Mouse (Mus musculus): Measurements from ENCODE around the gene Bmi1. TPM values are rescaled to one million over a fixed set of nuclear protein-coding genes. Genes with fewer than 3 reads are reported as not detected.

The Bmi1 gene
- polyA plus RNA-seq, 1 experiment from 2014 or later: 39.8 TPM

- 24% methylated on average over 5 of the region's 5 CpGs for WGBS
Measured at GRCm38 (mm10) chr2:18734394-18735127, 57.7 kb downstream of the Bmi1 start.

More at GRCm38 (mm10) chr2:18734394-18735127, 57.7 kb downstream of the Bmi1 start:
- H3K36me3 ChIP-seq: no peaks in the 10 kb centered on the region
- no peak overlapping the region for H3K9ac ChIP-seq (replicated peaks)
- ATAC-seq (replicated peaks): no peak
- H3K4me3 ChIP-seq: no peak overlapping the region
- H3K4me1 ChIP-seq: peaks cover 14% of the 10 kb centered on the region
- H3K4me2 ChIP-seq (replicated peaks): no peak overlapping the region
- H3K9me3 ChIP-seq: no peaks in the 10 kb centered on the region
- H3K27me3 ChIP-seq: peaks cover 3% of the 10 kb centered on the region; the same call in 1 of the 2 replicates
- H3K27ac ChIP-seq (replicated peaks): no peak overlapping the region

Other genes with a start within 250 kb of the Bmi1 start
- 263 and 266 TPM in 2 replicates for gene Commd3, start 4.6 kb upstream of the Bmi1 start, polyA plus RNA-seq (2015; fragmentation: Nextera tagmentation; extraction: Ambion mirVana)
- 0.09 TPM in 1 of 2 replicates, not detected in the other for gene Spag6, start 17.0 kb downstream of the Bmi1 start, polyA plus RNA-seq (2015; fragmentation: Nextera tagmentation; extraction: Ambion mirVana)

All from forebrain, embryonic 15.5 days (tissue).